Mouse (Mus musculus): Measurements from ENCODE around the gene Syk. TPM values are rescaled to one million over a fixed set of nuclear protein-coding genes. Genes with fewer than 3 reads are reported as not detected.

Syk gene
- polyA plus RNA-seq, 1 experiment from 2014 or later: 1.0 TPM

GRCm38 (mm10) chr13:52565103-52565739 is 17.8 kb upstream of the Syk start:
- H3K36me3 ChIP-seq (ENCODE audit: control insufficient read depth, insufficient read depth, low read length): no peaks in the 10 kb centered on the region
- no peaks in the 10 kb centered on the region for H3K27me3 ChIP-seq (replicated peaks; ENCODE audit: control insufficient read depth, insufficient read depth, low read length)
- H3K27ac ChIP-seq (ENCODE audit: low read depth, low read length): no peak overlapping the region
- H3K9me3 ChIP-seq (replicated peaks; ENCODE audit: control insufficient read depth, low read length): no peaks in the 10 kb centered on the region
- H3K9ac ChIP-seq (ENCODE audit: low read length): no peak overlapping the region
- 67% methylated on average over 18 of the region's 18 CpGs for WGBS
- H3K4me1 ChIP-seq (ENCODE audit: control insufficient read depth, insufficient read depth, low read length): peaks cover 29% of the 10 kb centered on the region
- ATAC-seq (no peak), DNase-seq (ENCODE audit: low spot score) (peak; percentile 71)
- no peak overlapping the region for H3K4me3 ChIP-seq (ENCODE audit: low read depth, low read length)
- no peak overlapping the region for H3K4me2 ChIP-seq (ENCODE audit: low read length)

GRCm38 (mm10) chr13:52566188-52566760 is 16.7 kb upstream of the Syk start:
- H3K36me3 ChIP-seq (ENCODE audit: control insufficient read depth, insufficient read depth, low read length): no peaks in the 10 kb centered on the region
- WGBS: 92% methylated on average over 9 of the region's 9 CpGs
- H3K9me3 ChIP-seq (replicated peaks; ENCODE audit: control insufficient read depth, low read length): no peaks in the 10 kb centered on the region
- peaks cover 23% of the 10 kb centered on the region for H3K4me1 ChIP-seq (ENCODE audit: control insufficient read depth, insufficient read depth, low read length)
- H3K27ac ChIP-seq (ENCODE audit: low read depth, low read length): no peak overlapping the region
- no peaks in the 10 kb centered on the region for H3K27me3 ChIP-seq (replicated peaks; ENCODE audit: control insufficient read depth, insufficient read depth, low read length)
- no peak for DNase-seq (ENCODE audit: low spot score)
- ATAC-seq: no peak
- H3K4me2 ChIP-seq (ENCODE audit: low read length): no peak overlapping the region
- H3K4me3 ChIP-seq (ENCODE audit: low read depth, low read length): no peak overlapping the region
- no peak overlapping the region for H3K9ac ChIP-seq (ENCODE audit: low read length)

GRCm38 (mm10) chr13:52566777-52567176 is 16.2 kb upstream of the Syk start:
- Histone ChIP-seq H3K9ac (ENCODE audit: low read length) (no peak overlapping the region), H3K4me3 (ENCODE audit: low read depth, low read length) (no peak overlapping the region), H3K27me3 (replicated peaks; ENCODE audit: control insufficient read depth, insufficient read depth, low read length) (no peaks in the 10 kb centered on the region), H3K9me3 (replicated peaks; ENCODE audit: control insufficient read depth, low read length) (no peaks in the 10 kb centered on the region), H3K4me2 (ENCODE audit: low read length) (no peak overlapping the region), H3K36me3 (ENCODE audit: control insufficient read depth, insufficient read depth, low read length) (no peaks in the 10 kb centered on the region), H3K4me1 (ENCODE audit: control insufficient read depth, insufficient read depth, low read length) (peaks cover 18% of the 10 kb centered on the region), H3K27ac (ENCODE audit: low read depth, low read length) (no peak overlapping the region)
- no peak for ATAC-seq
- 87% methylated on average over 7 of the region's 7 CpGs for WGBS
- no peak for DNase-seq (ENCODE audit: low spot score)

DNA sequence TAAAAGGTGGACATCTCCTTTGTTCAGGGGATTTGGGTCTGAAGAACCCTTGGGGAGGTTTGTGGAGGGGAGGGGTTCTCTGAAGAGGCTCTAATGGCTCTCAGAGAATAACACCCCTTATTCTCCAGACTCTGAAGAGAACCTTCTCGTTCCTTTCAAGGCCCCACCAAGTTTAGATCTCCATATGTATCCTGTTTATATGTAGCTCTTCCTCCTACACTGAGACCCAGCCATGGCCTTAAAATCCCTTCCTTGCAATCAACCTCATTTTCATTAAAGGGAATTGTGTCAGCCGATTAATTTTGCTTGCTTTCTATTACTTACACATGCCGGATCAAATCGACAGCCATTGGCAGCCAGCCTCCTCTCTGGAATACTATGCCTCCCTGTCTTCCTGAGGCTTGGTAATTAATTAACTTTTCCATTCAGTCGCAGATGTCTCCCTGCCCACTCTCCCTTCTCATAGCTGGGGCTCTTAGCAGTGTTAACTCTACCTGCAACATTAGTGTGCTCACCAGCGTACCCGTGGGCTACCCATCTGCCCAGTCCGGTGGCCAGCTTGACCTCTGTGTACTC is 13.7 kb upstream of the Syk start:
- H3K27ac ChIP-seq (ENCODE audit: low read depth, low read length): no peak overlapping the region
- ATAC-seq (0 out of 2 replicates have a peak, but pooled peaks have one; percentile 40), DNase-seq (ENCODE audit: low spot score) (peak; percentile 69)
- H3K27me3 ChIP-seq (replicated peaks; ENCODE audit: control insufficient read depth, insufficient read depth, low read length): no peaks in the 10 kb centered on the region
- H3K4me2 ChIP-seq (ENCODE audit: low read length): no peak overlapping the region
- peaks cover 15% of the 10 kb centered on the region for H3K4me1 ChIP-seq (ENCODE audit: control insufficient read depth, insufficient read depth, low read length)
- no peaks in the 10 kb centered on the region for H3K9me3 ChIP-seq (replicated peaks; ENCODE audit: control insufficient read depth, low read length)
- H3K4me3 ChIP-seq (ENCODE audit: low read depth, low read length): no peak overlapping the region
- no peak overlapping the region for H3K9ac ChIP-seq (ENCODE audit: low read length)
- no peaks in the 10 kb centered on the region for H3K36me3 ChIP-seq (ENCODE audit: control insufficient read depth, insufficient read depth, low read length)
- WGBS: 38% methylated on average over 8 of the region's 8 CpGs

DNA sequence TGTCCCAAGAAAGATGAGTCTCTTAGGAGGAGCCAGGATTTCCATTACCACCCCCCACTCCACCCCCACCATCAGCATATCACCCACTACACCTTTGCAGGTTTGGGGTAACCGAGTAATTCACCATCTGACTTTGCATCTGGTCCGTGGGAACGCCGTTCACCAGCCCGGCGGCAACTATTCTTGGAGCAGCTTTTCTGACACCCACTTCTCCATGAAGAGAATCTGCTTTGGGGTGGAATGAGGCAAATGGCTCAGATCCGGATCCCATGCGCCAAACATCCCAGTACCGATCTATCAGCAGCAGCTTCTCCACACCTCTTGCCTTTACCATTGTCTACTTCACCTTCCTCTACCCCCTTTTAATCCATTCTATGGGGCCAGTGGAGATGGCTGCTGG is 12.7 kb upstream of the Syk start:
- Histone ChIP-seq H3K9me3 (replicated peaks; ENCODE audit: control insufficient read depth, low read length) (no peaks in the 10 kb centered on the region), H3K27ac (ENCODE audit: low read depth, low read length) (no peak overlapping the region), H3K4me3 (ENCODE audit: low read depth, low read length) (no peak overlapping the region), H3K36me3 (ENCODE audit: control insufficient read depth, insufficient read depth, low read length) (no peaks in the 10 kb centered on the region), H3K9ac (ENCODE audit: low read length) (no peak overlapping the region), H3K4me2 (ENCODE audit: low read length) (no peak overlapping the region), H3K4me1 (ENCODE audit: control insufficient read depth, insufficient read depth, low read length) (peaks cover 10% of the 10 kb centered on the region), H3K27me3 (replicated peaks; ENCODE audit: control insufficient read depth, insufficient read depth, low read length) (no peaks in the 10 kb centered on the region)
- WGBS: 89% methylated on average over 9 of the region's 9 CpGs
- DNase-seq (ENCODE audit: low spot score) (no peak), ATAC-seq (no peak)

GRCm38 (mm10) chr13:52571591-52572384 is 11.2 kb upstream of the Syk start:
- DNase-seq (ENCODE audit: low spot score) (no peak), ATAC-seq (no peak)
- no peaks in the 10 kb centered on the region for H3K27me3 ChIP-seq (replicated peaks; ENCODE audit: control insufficient read depth, insufficient read depth, low read length)
- H3K9me3 ChIP-seq (replicated peaks; ENCODE audit: control insufficient read depth, low read length): no peaks in the 10 kb centered on the region
- H3K4me1 ChIP-seq (ENCODE audit: control insufficient read depth, insufficient read depth, low read length): peaks cover 7% of the 10 kb centered on the region
- no peak overlapping the region for H3K9ac ChIP-seq (ENCODE audit: low read length)
- no peaks in the 10 kb centered on the region for H3K36me3 ChIP-seq (ENCODE audit: control insufficient read depth, insufficient read depth, low read length)
- H3K27ac ChIP-seq (ENCODE audit: low read depth, low read length): no peak overlapping the region
- WGBS: 88% methylated on average over 11 of the region's 11 CpGs
- H3K4me3 ChIP-seq (ENCODE audit: low read depth, low read length): no peak overlapping the region
- no peak overlapping the region for H3K4me2 ChIP-seq (ENCODE audit: low read length)

DNA sequence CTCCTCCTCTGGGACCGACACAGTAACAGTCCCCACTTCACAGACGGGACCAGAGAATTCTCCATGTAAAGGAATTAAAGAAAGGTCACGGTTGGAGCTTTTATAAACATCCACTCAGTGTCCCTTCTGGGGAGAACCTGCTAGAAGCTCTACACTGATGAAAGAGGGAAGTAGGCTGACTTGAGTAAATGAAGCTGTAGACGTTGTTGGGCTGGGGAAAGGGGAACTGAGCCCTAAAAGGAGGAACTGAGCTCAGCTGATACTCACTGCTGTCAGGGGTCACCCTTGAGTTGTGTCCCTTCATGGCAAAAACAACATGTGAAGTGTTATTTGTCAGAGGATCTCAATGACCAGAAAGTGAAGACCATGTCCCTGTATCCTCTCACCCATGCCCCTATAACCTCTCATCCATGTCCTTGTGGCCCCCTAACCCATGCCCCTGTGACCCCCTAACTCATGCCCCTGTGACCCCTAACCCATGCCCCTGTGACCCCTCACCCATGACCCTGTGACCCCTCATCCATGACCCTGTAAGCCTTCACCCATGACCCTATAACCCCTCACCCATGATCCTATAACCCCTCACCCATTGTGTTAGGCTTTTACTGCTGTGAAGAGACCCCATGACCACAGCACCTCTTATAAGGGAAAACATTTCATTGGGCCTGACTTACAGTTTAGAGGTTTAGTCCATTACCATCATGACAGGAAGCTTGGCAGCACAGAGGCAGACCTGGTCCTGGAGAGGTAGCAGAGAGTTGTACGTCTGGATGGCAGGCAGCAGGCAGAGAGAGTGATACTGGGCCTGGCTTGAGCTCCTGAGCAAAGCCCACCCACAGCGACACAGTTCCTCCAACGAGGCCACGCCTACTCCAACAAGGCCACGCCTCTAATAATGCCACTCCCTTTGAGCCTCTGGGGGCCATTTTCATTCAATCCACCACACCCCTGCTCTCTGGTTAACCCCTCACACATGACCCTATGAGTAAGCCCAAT is 10.2 kb upstream of the Syk start:
- WGBS: 80% methylated on average over 9 of the region's 9 CpGs
- DNase-seq (ENCODE audit: low spot score) (no peak), ATAC-seq (no peak)
- Histone ChIP-seq H3K36me3 (ENCODE audit: control insufficient read depth, insufficient read depth, low read length) (no peaks in the 10 kb centered on the region), H3K4me1 (ENCODE audit: control insufficient read depth, insufficient read depth, low read length) (peaks cover 7% of the 10 kb centered on the region), H3K27me3 (replicated peaks; ENCODE audit: control insufficient read depth, insufficient read depth, low read length) (no peaks in the 10 kb centered on the region), H3K9me3 (replicated peaks; ENCODE audit: control insufficient read depth, low read length) (no peaks in the 10 kb centered on the region), H3K4me2 (ENCODE audit: low read length) (no peak overlapping the region), H3K9ac (ENCODE audit: low read length) (no peak overlapping the region), H3K27ac (ENCODE audit: low read depth, low read length) (no peak overlapping the region), H3K4me3 (ENCODE audit: low read depth, low read length) (no peak overlapping the region)

DNA sequence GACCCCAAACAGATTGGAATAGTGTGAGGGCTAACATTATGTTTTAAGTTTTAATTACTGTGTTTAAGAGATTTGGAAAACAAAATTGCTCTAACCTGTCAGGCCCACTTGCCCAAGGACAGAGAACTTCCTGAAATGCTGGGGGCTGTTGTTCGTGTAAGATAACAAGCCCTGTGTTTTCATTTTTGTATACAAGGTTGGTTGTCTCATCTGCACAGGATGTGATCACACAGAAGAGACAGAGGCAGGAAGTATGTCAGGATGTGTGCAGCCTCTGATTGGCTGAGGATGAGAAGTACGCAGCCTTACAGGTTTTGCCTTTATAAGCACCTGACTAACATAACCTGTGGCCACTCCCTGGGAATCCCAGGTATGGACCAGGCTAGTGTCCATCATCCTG is 8.7 kb upstream of the Syk start:
- WGBS: 94% methylated on average over 2 of the region's 2 CpGs
- Histone ChIP-seq H3K9ac (ENCODE audit: low read length) (no peak overlapping the region), H3K27me3 (replicated peaks; ENCODE audit: control insufficient read depth, insufficient read depth, low read length) (no peaks in the 10 kb centered on the region), H3K4me2 (ENCODE audit: low read length) (no peak overlapping the region), H3K27ac (ENCODE audit: low read depth, low read length) (no peak overlapping the region), H3K36me3 (ENCODE audit: control insufficient read depth, insufficient read depth, low read length) (no peaks in the 10 kb centered on the region), H3K4me1 (ENCODE audit: control insufficient read depth, insufficient read depth, low read length) (peaks cover 4% of the 10 kb centered on the region), H3K9me3 (replicated peaks; ENCODE audit: control insufficient read depth, low read length) (no peaks in the 10 kb centered on the region), H3K4me3 (ENCODE audit: low read depth, low read length) (no peak overlapping the region)
- no peak for ATAC-seq
- DNase-seq (ENCODE audit: low spot score): no peak

Data from forebrain, embryonic 14.5 days (tissue).